Mouse (Mus musculus): ENCODE results near the gene Mrps31. TPM values are rescaled to one million over a fixed set of nuclear protein-coding genes. Genes with fewer than 3 reads are reported as not detected.

Gene Mrps31
- polyA plus RNA-seq, 1 experiment: 85.5 TPM

DNA sequence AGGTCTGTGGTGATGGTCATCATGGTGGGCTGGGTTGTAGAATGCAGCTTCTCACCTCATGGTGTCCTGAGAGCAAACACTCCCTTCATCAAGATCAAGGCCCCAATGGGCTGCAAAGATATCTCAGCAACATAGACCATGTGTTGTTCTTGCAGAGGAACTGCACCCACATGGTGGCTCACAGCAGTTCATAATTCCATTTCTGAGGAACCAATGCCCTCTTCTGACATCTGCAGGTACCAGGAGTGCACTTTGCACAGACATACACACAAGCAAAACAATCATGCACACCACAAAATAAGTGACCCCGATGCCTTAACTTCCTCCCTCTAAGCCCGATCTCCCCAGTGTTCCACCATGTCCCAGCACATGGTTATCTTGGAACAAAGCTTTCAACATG is 7.9 kb upstream of the Mrps31 start:
- Histone ChIP-seq H3K27ac (replicated peaks; ENCODE audit: low read depth, low read length) (no peak overlapping the region), H3K4me1 (ENCODE audit: control insufficient read depth, insufficient read depth, insufficient read length, low read length) (0 out of 2 replicates have a peak, but pooled peaks cover 2% of the 10 kb centered on the region), H3K4me3 (ENCODE audit: insufficient read depth, low read depth, low read length) (no peak overlapping the region)

DNA sequence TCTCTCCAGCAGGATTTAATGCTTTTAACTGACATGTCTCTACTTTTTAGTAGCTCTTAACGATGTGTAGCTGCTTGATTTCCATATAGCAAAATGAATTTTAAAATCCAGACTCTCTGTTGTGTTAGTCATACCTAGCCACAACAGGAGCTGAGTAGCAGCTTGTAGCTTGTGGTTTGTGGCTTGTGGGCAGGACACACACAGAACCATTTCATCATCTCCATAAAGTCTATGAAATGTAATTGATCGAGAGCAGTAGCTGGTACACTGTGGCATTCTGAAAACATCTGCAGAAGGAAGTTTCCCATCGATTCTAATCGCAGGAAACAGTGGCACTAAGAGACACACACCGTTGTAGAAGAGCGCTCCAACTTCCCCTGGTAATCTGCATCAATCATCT is 5.4 kb upstream of the Mrps31 start:
- H3K4me1 ChIP-seq (ENCODE audit: control insufficient read depth, insufficient read depth, insufficient read length, low read length): no peaks in the 10 kb centered on the region
- no peak overlapping the region for H3K27ac ChIP-seq (replicated peaks; ENCODE audit: low read depth, low read length)
- H3K4me3 ChIP-seq (ENCODE audit: insufficient read depth, low read depth, low read length): no peak overlapping the region

DNA sequence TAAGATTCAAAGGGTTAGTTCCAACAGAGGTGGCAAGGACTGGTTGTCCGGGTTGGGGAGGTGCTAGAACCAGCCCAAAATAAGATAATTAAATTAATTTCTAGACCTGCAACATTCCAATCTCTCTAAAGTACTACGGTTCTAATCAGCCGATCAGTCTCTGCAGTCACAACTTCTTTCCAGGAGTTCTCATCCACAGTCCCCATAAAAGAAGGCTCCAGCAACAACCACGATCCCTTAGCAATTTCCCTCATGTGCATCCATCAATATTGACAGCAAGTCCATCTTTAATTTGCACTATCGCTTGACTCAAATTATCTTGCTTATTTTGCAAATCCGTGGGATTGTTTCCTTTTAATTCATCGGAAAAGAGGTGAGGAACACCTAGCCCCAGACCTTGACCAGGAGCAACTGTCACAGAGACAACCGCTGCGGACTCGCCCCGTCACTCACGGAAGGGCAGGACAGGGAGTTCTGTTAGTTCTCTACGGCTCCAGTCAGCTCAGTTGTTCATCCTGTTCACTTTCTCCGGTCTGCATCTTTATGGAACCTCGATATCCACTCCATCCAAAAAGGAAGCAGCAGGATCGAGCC is 376 bp upstream of the Mrps31 start:
- Histone ChIP-seq H3K27ac (replicated peaks; ENCODE audit: low read depth, low read length) (0 out of 2 replicates have a peak overlapping the region, but pooled peaks have one; percentile 18), H3K4me3 (ENCODE audit: insufficient read depth, low read depth, low read length) (peak overlapping the region; percentile 60), H3K4me1 (ENCODE audit: control insufficient read depth, insufficient read depth, insufficient read length, low read length) (no peaks in the 10 kb centered on the region)

DNA sequence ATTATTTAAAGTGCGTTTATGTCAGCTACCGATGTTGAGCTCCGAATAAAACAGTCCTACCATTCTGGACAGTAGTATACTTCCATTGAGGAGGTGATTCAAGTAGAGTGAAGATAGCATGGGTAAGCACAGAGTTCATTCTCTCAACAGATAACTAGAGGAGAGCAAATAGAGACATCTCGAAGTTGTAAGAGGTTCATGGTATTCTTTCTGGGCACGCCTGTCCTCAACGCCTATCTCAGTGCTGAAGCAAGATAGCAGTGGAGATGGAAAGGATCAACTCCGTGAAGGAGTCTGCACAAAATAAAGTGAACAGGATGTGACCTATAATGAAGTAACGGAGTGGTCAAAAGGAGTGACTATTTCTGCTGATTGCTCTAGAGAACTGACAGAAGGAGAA is 810 bp downstream of the Mrps31 start:
- Histone ChIP-seq H3K27ac (replicated peaks; ENCODE audit: low read depth, low read length) (no peak overlapping the region), H3K4me1 (ENCODE audit: control insufficient read depth, insufficient read depth, insufficient read length, low read length) (no peaks in the 10 kb centered on the region), H3K4me3 (ENCODE audit: insufficient read depth, low read depth, low read length) (peak overlapping the region; percentile 94)

Other genes starting within 250 kb of the Mrps31 start
- gene Nek3, start 244.9 kb upstream of the Mrps31 start, polyA plus RNA-seq (2012; ENCODE audit: insufficient read depth, insufficient read length, missing spikeins): 0.58 and 1.4 TPM in 2 replicates
- 1.1 TPM in 1 of 2 replicates, not detected in the other for gene Ckap2, start 225.5 kb upstream of the Mrps31 start, polyA plus RNA-seq (2012; ENCODE audit: insufficient read depth, insufficient read length, missing spikeins)
- 27.1 and 35.2 TPM in 2 replicates for gene Vps36, start 218.6 kb upstream of the Mrps31 start, polyA plus RNA-seq (2012; ENCODE audit: insufficient read depth, insufficient read length, missing spikeins)
- 1.0 and 1.4 TPM in 2 replicates for gene Thsd1, start 184.0 kb upstream of the Mrps31 start, polyA plus RNA-seq (2012; ENCODE audit: insufficient read depth, insufficient read length, missing spikeins)
- 0.71 and 1.1 TPM in 2 replicates for gene Tpte, start 127.9 kb upstream of the Mrps31 start, polyA plus RNA-seq (2012; ENCODE audit: insufficient read depth, insufficient read length, missing spikeins)
- gene Slc25a15, start 12.8 kb upstream of the Mrps31 start, polyA plus RNA-seq (2012; ENCODE audit: insufficient read depth, insufficient read length, missing spikeins): 8.8 and 9.4 TPM in 2 replicates

Measured in brown adipose tissue, adult 24 weeks (tissue).